Mouse (Mus musculus): ENCODE results near the gene D5Ertd579e. TPM values are rescaled to one million over a fixed set of nuclear protein-coding genes. Genes with fewer than 3 reads are reported as not detected.

The D5Ertd579e gene
- polyA plus RNA-seq, 1 experiment from 2014 or later: 25.9 TPM

DNA sequence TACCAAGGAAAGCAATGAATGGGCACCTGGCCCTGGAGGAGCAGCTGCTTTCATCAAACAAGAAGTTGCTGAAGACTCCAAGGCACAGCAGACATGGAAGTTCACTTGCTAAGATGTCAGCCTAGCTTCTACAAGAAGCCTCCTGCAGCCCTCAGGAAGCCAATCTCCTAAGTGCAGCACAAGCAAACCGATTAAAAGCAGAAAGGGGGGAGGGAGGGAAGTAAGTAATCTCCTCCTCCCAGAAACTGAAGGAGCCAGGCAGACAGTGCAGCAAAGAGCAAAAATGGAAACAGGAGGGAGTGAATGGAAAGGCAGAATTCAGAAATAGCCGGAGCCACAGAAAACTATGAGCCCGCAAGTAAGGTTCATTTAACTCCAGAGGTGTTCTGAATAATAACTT lies 122.5 kb downstream of the D5Ertd579e start:
- Histone ChIP-seq H3K36me3 (ENCODE audit: control insufficient read depth, insufficient read depth, low read length) (peaks cover 6% of the 10 kb centered on the region; the same call in 1 of the 2 replicates), H3K4me1 (ENCODE audit: control insufficient read depth, insufficient read depth, low read depth, low read length) (no peaks in the 10 kb centered on the region), H3K4me3 (ENCODE audit: low read length) (no peak overlapping the region), H3K27ac (ENCODE audit: low read depth, low read length) (no peak overlapping the region), H3K9ac (ENCODE audit: low read depth, low read length) (no peak overlapping the region), H3K9me3 (ENCODE audit: control insufficient read depth, low read length) (no peaks in the 10 kb centered on the region), H3K4me2 (ENCODE audit: low read length) (no peak overlapping the region), H3K27me3 (replicated peaks; ENCODE audit: control insufficient read depth, insufficient read depth, low read length) (no peaks in the 10 kb centered on the region)
- no peak for ATAC-seq
- WGBS: 57% methylated on average over 3 of the region's 3 CpGs

- no peak overlapping the region for H3K4me2 ChIP-seq (ENCODE audit: low read length)
- no peak overlapping the region for H3K27ac ChIP-seq (ENCODE audit: low read depth, low read length)
- H3K27me3 ChIP-seq (replicated peaks; ENCODE audit: control insufficient read depth, insufficient read depth, low read length): no peaks in the 10 kb centered on the region
- H3K36me3 ChIP-seq (ENCODE audit: control insufficient read depth, insufficient read depth, low read length): peaks cover 6% of the 10 kb centered on the region; the same call in 1 of the 2 replicates
- 91% methylated on average over 16 of the region's 16 CpGs for WGBS
- no peak overlapping the region for H3K4me3 ChIP-seq (ENCODE audit: low read length)
- peaks cover 3% of the 10 kb centered on the region for H3K4me1 ChIP-seq (ENCODE audit: control insufficient read depth, insufficient read depth, low read depth, low read length)
- ATAC-seq: no peak
- H3K9me3 ChIP-seq (ENCODE audit: control insufficient read depth, low read length): no peaks in the 10 kb centered on the region
- no peak overlapping the region for H3K9ac ChIP-seq (ENCODE audit: low read depth, low read length)
These were observed 124.5 kb downstream of the D5Ertd579e start for GRCm38 (mm10) chr5:36571371-36571770.

- peaks cover 3% of the 10 kb centered on the region for H3K4me1 ChIP-seq (ENCODE audit: control insufficient read depth, insufficient read depth, low read depth, low read length)
- no peaks in the 10 kb centered on the region for H3K27me3 ChIP-seq (replicated peaks; ENCODE audit: control insufficient read depth, insufficient read depth, low read length)
- no peaks in the 10 kb centered on the region for H3K9me3 ChIP-seq (ENCODE audit: control insufficient read depth, low read length)
- no peak overlapping the region for H3K4me2 ChIP-seq (ENCODE audit: low read length)
- no peak overlapping the region for H3K27ac ChIP-seq (ENCODE audit: low read depth, low read length)
- peaks cover 6% of the 10 kb centered on the region; the same call in 1 of the 2 replicates for H3K36me3 ChIP-seq (ENCODE audit: control insufficient read depth, insufficient read depth, low read length)
- whole genome bisulfite sequencing: 86% methylated on average over 4 of the region's 4 CpGs
- ATAC-seq: no peak
- H3K9ac ChIP-seq (ENCODE audit: low read depth, low read length): no peak overlapping the region
- H3K4me3 ChIP-seq (ENCODE audit: low read length): no peak overlapping the region
These were observed 125.1 kb downstream of the D5Ertd579e start for GRCm38 (mm10) chr5:36570546-36571245.

GRCm38 (mm10) chr5:36570098-36570497 lies 125.7 kb downstream of the D5Ertd579e start:
- Histone ChIP-seq H3K4me2 (ENCODE audit: low read length) (no peak overlapping the region), H3K27ac (ENCODE audit: low read depth, low read length) (no peak overlapping the region), H3K4me1 (ENCODE audit: control insufficient read depth, insufficient read depth, low read depth, low read length) (peaks cover 3% of the 10 kb centered on the region), H3K36me3 (ENCODE audit: control insufficient read depth, insufficient read depth, low read length) (peaks cover 6% of the 10 kb centered on the region; the same call in 1 of the 2 replicates), H3K9ac (ENCODE audit: low read depth, low read length) (no peak overlapping the region), H3K9me3 (ENCODE audit: control insufficient read depth, low read length) (no peaks in the 10 kb centered on the region), H3K4me3 (ENCODE audit: low read length) (no peak overlapping the region), H3K27me3 (replicated peaks; ENCODE audit: control insufficient read depth, insufficient read depth, low read length) (no peaks in the 10 kb centered on the region)
- WGBS: 96% methylated on average over 7 of the region's 7 CpGs
- no peak for ATAC-seq

DNA sequence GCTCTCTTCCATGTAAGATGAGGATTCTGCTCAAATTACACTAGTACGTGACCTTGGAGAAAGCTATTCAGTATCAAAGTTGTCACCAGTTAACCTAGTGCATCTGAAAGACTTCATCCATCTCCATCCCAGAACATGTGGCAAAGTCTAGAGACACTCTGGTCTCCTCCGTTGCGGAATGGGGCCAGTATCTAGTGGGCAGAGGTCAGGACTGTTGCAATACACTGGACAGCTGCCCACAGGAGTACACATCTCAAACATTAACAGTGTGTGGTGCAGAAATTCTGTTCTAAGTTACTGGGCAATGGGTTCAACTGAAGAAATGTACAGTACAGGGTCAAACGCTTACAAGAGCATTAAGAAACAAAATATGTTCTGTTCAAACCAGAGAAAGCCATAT lies 127.7 kb downstream of the D5Ertd579e start:
- no peaks in the 10 kb centered on the region for H3K27me3 ChIP-seq (replicated peaks; ENCODE audit: control insufficient read depth, insufficient read depth, low read length)
- H3K4me3 ChIP-seq (ENCODE audit: low read length): no peak overlapping the region
- H3K4me2 ChIP-seq (ENCODE audit: low read length): no peak overlapping the region
- peaks cover 6% of the 10 kb centered on the region; the same call in 1 of the 2 replicates for H3K36me3 ChIP-seq (ENCODE audit: control insufficient read depth, insufficient read depth, low read length)
- ATAC-seq: no peak
- H3K9me3 ChIP-seq (ENCODE audit: control insufficient read depth, low read length): no peaks in the 10 kb centered on the region
- H3K27ac ChIP-seq (ENCODE audit: low read depth, low read length): no peak overlapping the region
- 82% methylated on average over 4 of the region's 4 CpGs for WGBS
- peaks cover 3% of the 10 kb centered on the region for H3K4me1 ChIP-seq (ENCODE audit: control insufficient read depth, insufficient read depth, low read depth, low read length)
- no peak overlapping the region for H3K9ac ChIP-seq (ENCODE audit: low read depth, low read length)

- Histone ChIP-seq H3K27me3 (replicated peaks; ENCODE audit: control insufficient read depth, insufficient read depth, low read length) (no peaks in the 10 kb centered on the region), H3K4me3 (ENCODE audit: low read length) (no peak overlapping the region), H3K27ac (ENCODE audit: low read depth, low read length) (no peak overlapping the region), H3K4me1 (ENCODE audit: control insufficient read depth, insufficient read depth, low read depth, low read length) (peaks cover 3% of the 10 kb centered on the region), H3K36me3 (ENCODE audit: control insufficient read depth, insufficient read depth, low read length) (peaks cover 6% of the 10 kb centered on the region; the same call in 1 of the 2 replicates), H3K4me2 (ENCODE audit: low read length) (no peak overlapping the region), H3K9ac (ENCODE audit: low read depth, low read length) (no peak overlapping the region), H3K9me3 (ENCODE audit: control insufficient read depth, low read length) (no peaks in the 10 kb centered on the region)
- ATAC-seq: no peak
- WGBS: 68% methylated on average over 2 of the region's 2 CpGs
These were observed 128.2 kb downstream of the D5Ertd579e start for GRCm38 (mm10) chr5:36567627-36568026.

DNA sequence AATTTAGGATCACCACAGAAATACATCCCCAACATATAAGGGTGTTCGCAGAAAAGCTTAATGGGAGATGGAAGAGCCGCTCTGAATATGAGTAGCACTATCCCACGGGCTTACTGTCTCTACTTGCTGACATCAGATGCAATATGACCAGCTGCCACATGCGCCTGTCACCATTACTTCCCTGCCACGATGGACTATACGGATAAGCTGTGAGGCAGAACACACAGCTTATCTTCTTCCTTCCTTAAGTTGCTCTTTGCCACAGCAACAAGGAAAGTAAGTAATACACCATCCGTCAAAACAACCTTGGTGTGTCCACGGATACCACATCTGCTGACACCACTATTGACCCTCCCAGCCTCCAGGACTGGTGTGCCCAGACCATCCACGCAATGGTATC lies 131.3 kb downstream of the D5Ertd579e start:
- Histone ChIP-seq H3K9me3 (ENCODE audit: control insufficient read depth, low read length) (no peaks in the 10 kb centered on the region), H3K4me3 (ENCODE audit: low read length) (no peak overlapping the region), H3K4me2 (ENCODE audit: low read length) (no peak overlapping the region), H3K36me3 (ENCODE audit: control insufficient read depth, insufficient read depth, low read length) (no peaks in the 10 kb centered on the region), H3K27me3 (replicated peaks; ENCODE audit: control insufficient read depth, insufficient read depth, low read length) (no peaks in the 10 kb centered on the region), H3K27ac (ENCODE audit: low read depth, low read length) (no peak overlapping the region), H3K9ac (ENCODE audit: low read depth, low read length) (no peak overlapping the region), H3K4me1 (ENCODE audit: control insufficient read depth, insufficient read depth, low read depth, low read length) (peaks cover 3% of the 10 kb centered on the region)
- no peak for ATAC-seq
- WGBS: 84% methylated on average over 9 of the region's 9 CpGs

DNA sequence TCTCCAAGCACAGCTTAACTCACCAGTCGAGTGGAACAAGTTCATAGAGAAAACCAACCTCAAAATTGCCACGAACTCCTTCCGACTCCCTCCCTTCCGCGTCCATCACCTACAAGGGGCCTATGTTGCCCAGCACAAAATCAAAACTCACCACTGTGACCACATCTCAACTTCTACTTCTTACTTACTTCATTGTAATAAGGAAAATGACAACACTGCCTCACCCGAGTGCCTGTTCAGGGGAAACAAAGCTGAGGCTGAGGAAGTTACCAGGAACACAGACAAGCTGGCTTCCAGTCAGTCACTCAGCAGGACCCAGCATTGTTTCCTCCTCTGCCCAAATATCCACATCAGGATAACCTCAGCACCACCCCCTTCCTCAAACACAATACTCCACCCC lies 132.1 kb downstream of the D5Ertd579e start:
- Histone ChIP-seq H3K9me3 (ENCODE audit: control insufficient read depth, low read length) (no peaks in the 10 kb centered on the region), H3K9ac (ENCODE audit: low read depth, low read length) (no peak overlapping the region), H3K27me3 (replicated peaks; ENCODE audit: control insufficient read depth, insufficient read depth, low read length) (no peaks in the 10 kb centered on the region), H3K36me3 (ENCODE audit: control insufficient read depth, insufficient read depth, low read length) (no peaks in the 10 kb centered on the region), H3K4me1 (ENCODE audit: control insufficient read depth, insufficient read depth, low read depth, low read length) (peaks cover 3% of the 10 kb centered on the region), H3K4me3 (ENCODE audit: low read length) (no peak overlapping the region), H3K4me2 (ENCODE audit: low read length) (no peak overlapping the region), H3K27ac (ENCODE audit: low read depth, low read length) (no peak overlapping the region)
- no peak for ATAC-seq
- 80% methylated on average over 6 of the region's 6 CpGs for WGBS

GRCm38 (mm10) chr5:36562791-36563445 lies 132.9 kb downstream of the D5Ertd579e start:
- Histone ChIP-seq H3K9me3 (ENCODE audit: control insufficient read depth, low read length) (no peaks in the 10 kb centered on the region), H3K4me2 (ENCODE audit: low read length) (no peak overlapping the region), H3K36me3 (ENCODE audit: control insufficient read depth, insufficient read depth, low read length) (no peaks in the 10 kb centered on the region), H3K27me3 (replicated peaks; ENCODE audit: control insufficient read depth, insufficient read depth, low read length) (no peaks in the 10 kb centered on the region), H3K27ac (ENCODE audit: low read depth, low read length) (no peak overlapping the region), H3K4me1 (ENCODE audit: control insufficient read depth, insufficient read depth, low read depth, low read length) (peaks cover 3% of the 10 kb centered on the region), H3K4me3 (ENCODE audit: low read length) (no peak overlapping the region), H3K9ac (ENCODE audit: low read depth, low read length) (no peak overlapping the region)
- 94% methylated on average over 10 of the region's 10 CpGs for WGBS
- ATAC-seq: no peak

Measured in hindbrain, embryonic 16.5 days (tissue).